Mouse (Mus musculus): Measurements from ENCODE around the gene Odf4. TPM values are rescaled to one million over a fixed set of nuclear protein-coding genes. Genes with fewer than 3 reads are reported as not detected.

Odf4 gene
- polyA plus RNA-seq, 2 experiments: not detected

GRCm38 (mm10) chr11:68878811-68879210 is 48.1 kb downstream of the Odf4 start:
- ATAC-seq (ENCODE audit: low FRiP score, low read depth) (no peak), DNase-seq (ENCODE audit: low spot score) (no peak)
- TF ChIP-seq POLR2A (IDR thresholded peaks at IDR 0.05; ENCODE audit: borderline replicate concordance, extremely low read depth, insufficient read depth, insufficient read length): no peak
- Histone ChIP-seq H3K9ac (ENCODE audit: low read depth, low read length, severe bottlenecking) (no peak overlapping the region), H3K4me3 (replicated peaks; ENCODE audit: low read length) (no peak overlapping the region), H3K36me3 (ENCODE audit: control insufficient read depth, insufficient read depth, low read length) (no peaks in the 10 kb centered on the region), H3K4me2 (replicated peaks; ENCODE audit: low read depth, low read length, severe bottlenecking) (no peak overlapping the region), H3K27me3 (ENCODE audit: control insufficient read depth, insufficient read depth, low read length) (no peaks in the 10 kb centered on the region), H3K27ac (replicated peaks; ENCODE audit: low read depth, low read length) (no peak overlapping the region), H3K4me1 (ENCODE audit: control insufficient read depth, insufficient read depth, low read length) (no peaks in the 10 kb centered on the region), H3K9me3 (ENCODE audit: control insufficient read depth, low read length) (no peaks in the 10 kb centered on the region)
- 89% methylated on average over 5 of the region's 5 CpGs for WGBS

- Histone ChIP-seq H3K9me3 (ENCODE audit: control insufficient read depth, low read length) (no peaks in the 10 kb centered on the region), H3K9ac (ENCODE audit: low read depth, low read length, severe bottlenecking) (no peak overlapping the region), H3K4me1 (ENCODE audit: control insufficient read depth, insufficient read depth, low read length) (no peaks in the 10 kb centered on the region), H3K4me3 (replicated peaks; ENCODE audit: low read length) (no peak overlapping the region), H3K27ac (replicated peaks; ENCODE audit: low read depth, low read length) (no peak overlapping the region), H3K4me2 (replicated peaks; ENCODE audit: low read depth, low read length, severe bottlenecking) (no peak overlapping the region), H3K27me3 (ENCODE audit: control insufficient read depth, insufficient read depth, low read length) (no peaks in the 10 kb centered on the region), H3K36me3 (ENCODE audit: control insufficient read depth, insufficient read depth, low read length) (no peaks in the 10 kb centered on the region)
- ATAC-seq (ENCODE audit: low FRiP score, low read depth) (no peak), DNase-seq (ENCODE audit: low spot score) (peak; percentile 83)
- 2% methylated on average over 2 of the region's 2 CpGs for WGBS
- TF ChIP-seq POLR2A (IDR thresholded peaks at IDR 0.05; ENCODE audit: borderline replicate concordance, extremely low read depth, insufficient read depth, insufficient read length): no peak
Observed at GRCm38 (mm10) chr11:68874841-68875240, 52.0 kb downstream of the Odf4 start.

Other genes with a start within 250 kb of the Odf4 start
- gene Myh10, start 235.5 kb downstream of the Odf4 start, polyA plus RNA-seq (2012; rRNA removed): 167 and 189 TPM in 2 replicates
- gene Myh10, start 235.5 kb downstream of the Odf4 start, polyA plus RNA-seq (2014; fragmentation: Nextera tagmentation; extraction: Ambion mirVana): 129 and 136 TPM in 2 replicates
- gene Ndel1, start 55.2 kb downstream of the Odf4 start, polyA plus RNA-seq (2012; rRNA removed): 85.7 and 117 TPM in 2 replicates
- 91.8 and 96.2 TPM in 2 replicates for gene Ndel1, start 55.2 kb downstream of the Odf4 start, polyA plus RNA-seq (2014; fragmentation: Nextera tagmentation; extraction: Ambion mirVana)
- 0.45 and 0.58 TPM in 2 replicates for gene Rnf222, start 38.5 kb downstream of the Odf4 start, polyA plus RNA-seq (2012; rRNA removed)
- gene Rnf222, start 38.5 kb downstream of the Odf4 start, polyA plus RNA-seq (2014; fragmentation: Nextera tagmentation; extraction: Ambion mirVana): 0.32 and 0.89 TPM in 2 replicates
- 2,303 and 3,506 TPM in 2 replicates for gene Rpl26, start 25.5 kb downstream of the Odf4 start, polyA plus RNA-seq (2012; rRNA removed)
- 1,158 and 1,230 TPM in 2 replicates for gene Rpl26, start 25.5 kb downstream of the Odf4 start, polyA plus RNA-seq (2014; fragmentation: Nextera tagmentation; extraction: Ambion mirVana)
- gene Arhgef15, start 30.4 kb upstream of the Odf4 start, polyA plus RNA-seq (2012; rRNA removed): 12.3 and 23.7 TPM in 2 replicates
- gene Arhgef15, start 30.4 kb upstream of the Odf4 start, polyA plus RNA-seq (2014; fragmentation: Nextera tagmentation; extraction: Ambion mirVana): 5.3 and 6.6 TPM in 2 replicates
- 4.7 and 6.9 TPM in 2 replicates for gene Slc25a35, start 41.0 kb upstream of the Odf4 start, polyA plus RNA-seq (2012; rRNA removed)
- 2.8 TPM in 2 replicates for gene Slc25a35, start 41.0 kb upstream of the Odf4 start, polyA plus RNA-seq (2014; fragmentation: Nextera tagmentation; extraction: Ambion mirVana)
- gene Rangrf, start 48.1 kb upstream of the Odf4 start, polyA plus RNA-seq (2012; rRNA removed): 42.8 and 46.7 TPM in 2 replicates
- 43.4 and 46.3 TPM in 2 replicates for gene Rangrf, start 48.1 kb upstream of the Odf4 start, polyA plus RNA-seq (2014; fragmentation: Nextera tagmentation; extraction: Ambion mirVana)
- gene Pfas, start 81.4 kb upstream of the Odf4 start, polyA plus RNA-seq (2012; rRNA removed): 27.0 and 35.6 TPM in 2 replicates
- 22.0 and 25.6 TPM in 2 replicates for gene Pfas, start 81.4 kb upstream of the Odf4 start, polyA plus RNA-seq (2014; fragmentation: Nextera tagmentation; extraction: Ambion mirVana)
- 76.4 and 110 TPM in 2 replicates for gene Ctc1, start 88.8 kb upstream of the Odf4 start, polyA plus RNA-seq (2012; rRNA removed)
- 44.6 and 49.1 TPM in 2 replicates for gene Ctc1, start 88.8 kb upstream of the Odf4 start, polyA plus RNA-seq (2014; fragmentation: Nextera tagmentation; extraction: Ambion mirVana)
- 124 and 144 TPM in 2 replicates for gene Aurkb, start 118.6 kb upstream of the Odf4 start, polyA plus RNA-seq (2012; rRNA removed)
- gene Aurkb, start 118.6 kb upstream of the Odf4 start, polyA plus RNA-seq (2014; fragmentation: Nextera tagmentation; extraction: Ambion mirVana): 109 and 116 TPM in 2 replicates
- gene Borcs6, start 132.6 kb upstream of the Odf4 start, polyA plus RNA-seq (2012; rRNA removed): 15.2 and 15.6 TPM in 2 replicates
- 12.3 and 13.9 TPM in 2 replicates for gene Borcs6, start 132.6 kb upstream of the Odf4 start, polyA plus RNA-seq (2014; fragmentation: Nextera tagmentation; extraction: Ambion mirVana)
- gene Tmem107, start 143.7 kb upstream of the Odf4 start, polyA plus RNA-seq (2012; rRNA removed): 47.8 and 71.0 TPM in 2 replicates
- 54.4 and 55.2 TPM in 2 replicates for gene Tmem107, start 143.7 kb upstream of the Odf4 start, polyA plus RNA-seq (2014; fragmentation: Nextera tagmentation; extraction: Ambion mirVana)
- gene Vamp2, start 161.4 kb upstream of the Odf4 start, polyA plus RNA-seq (2012; rRNA removed): 199 and 224 TPM in 2 replicates
- gene Vamp2, start 161.4 kb upstream of the Odf4 start, polyA plus RNA-seq (2014; fragmentation: Nextera tagmentation; extraction: Ambion mirVana): 89.8 and 98.1 TPM in 2 replicates
- 19.3 and 25.4 TPM in 2 replicates for gene Per1, start 168.1 kb upstream of the Odf4 start, polyA plus RNA-seq (2012; rRNA removed)
- gene Per1, start 168.1 kb upstream of the Odf4 start, polyA plus RNA-seq (2014; fragmentation: Nextera tagmentation; extraction: Ambion mirVana): 16.0 and 22.5 TPM in 2 replicates
- gene Hes7, start 193.3 kb upstream of the Odf4 start, polyA plus RNA-seq (2012; rRNA removed): 1.1 and 1.4 TPM in 2 replicates
- 0.30 and 0.77 TPM in 2 replicates for gene Hes7, start 193.3 kb upstream of the Odf4 start, polyA plus RNA-seq (2014; fragmentation: Nextera tagmentation; extraction: Ambion mirVana)
- 1.1 and 1.4 TPM in 2 replicates for gene 9130213A22Rik, start 195.5 kb upstream of the Odf4 start, polyA plus RNA-seq (2012; rRNA removed)
- 0.41 and 0.77 TPM in 2 replicates for gene 9130213A22Rik, start 195.5 kb upstream of the Odf4 start, polyA plus RNA-seq (2014; fragmentation: Nextera tagmentation; extraction: Ambion mirVana)
- 1.6 TPM in 2 replicates for gene Aloxe3, start 198.8 kb upstream of the Odf4 start, polyA plus RNA-seq (2012; rRNA removed)
- gene Aloxe3, start 198.8 kb upstream of the Odf4 start, polyA plus RNA-seq (2014; fragmentation: Nextera tagmentation; extraction: Ambion mirVana): 1.6 and 2.2 TPM in 2 replicates
- gene Alox12b, start 229.9 kb upstream of the Odf4 start, polyA plus RNA-seq (2012; rRNA removed): 0.24 and 0.26 TPM in 2 replicates
- 0.26 and 0.83 TPM in 2 replicates for gene Alox12b, start 229.9 kb upstream of the Odf4 start, polyA plus RNA-seq (2014; fragmentation: Nextera tagmentation; extraction: Ambion mirVana)

All from limb, embryonic 14.5 days (tissue).